Mouse (Mus musculus) hindbrain, embryonic 16.5 days (tissue): Measurements from ENCODE around the gene Slc26a6. TPM values are rescaled to one million over a fixed set of nuclear protein-coding genes. Genes with fewer than 3 reads are reported as not detected.

Source experiments
- microRNA-seq: library from miRNA; unstranded; fragments of <30 nt; microRNA quantifications from one replicate; pipeline ENCODE4, GENCODE M21; 2017
- polyA plus RNA-seq: library from polyadenylated mRNA; unstranded; fragments of >200 nt; fragmentation: Nextera tagmentation; extraction: Ambion mirVana; gene quantifications from 2 replicates; pipeline ENCODE4 v1.2.1, GENCODE M21; 2015

Slc26a6 gene
- polyA plus RNA-seq, 1 experiment from 2014 or later = 22.2 TPM

Small RNA genes lying within 50 kb of the gene (microRNA-seq; reads per million reads assigned to microRNA genes)
- not detected for gene Gm23156

Other genes starting within 250 kb of the Slc26a6 start
- 44.6 and 48.0 TPM in 2 replicates for gene Arih2, start 203.9 kb upstream of the Slc26a6 start, polyA plus RNA-seq
- 48.7 and 51.3 TPM in 2 replicates for gene Slc25a20, start 191.2 kb upstream of the Slc26a6 start, polyA plus RNA-seq
- gene Prkar2a, start 164.0 kb upstream of the Slc26a6 start, polyA plus RNA-seq = 36.8 and 52.8 TPM in 2 replicates
- gene Ip6k2, start 69.5 kb upstream of the Slc26a6 start, polyA plus RNA-seq = 178 and 185 TPM in 2 replicates
- 32.2 and 35.1 TPM in 2 replicates for gene Nckipsd, start 44.9 kb upstream of the Slc26a6 start, polyA plus RNA-seq
- 11.6 and 12.8 TPM in 2 replicates for gene Celsr3, start 27.0 kb upstream of the Slc26a6 start, polyA plus RNA-seq
- gene Tmem89, start 61.3 kb downstream of the Slc26a6 start, polyA plus RNA-seq = 0.17 TPM in 1 of 2 replicates, not detected in the other
- gene Uqcrc1, start 83.3 kb downstream of the Slc26a6 start, polyA plus RNA-seq = 521 and 553 TPM in 2 replicates
- 1.5 and 1.7 TPM in 2 replicates for gene Col7a1, start 100.3 kb downstream of the Slc26a6 start, polyA plus RNA-seq
- gene Ucn2, start 132.7 kb downstream of the Slc26a6 start, polyA plus RNA-seq = not detected in 2 replicates
- 31.3 and 31.9 TPM in 2 replicates for gene Pfkfb4, start 138.5 kb downstream of the Slc26a6 start, polyA plus RNA-seq
- 83.2 and 87.5 TPM in 2 replicates for gene Shisa5, start 185.3 kb downstream of the Slc26a6 start, polyA plus RNA-seq
- gene Trex1, start 206.5 kb downstream of the Slc26a6 start, polyA plus RNA-seq = 13.6 and 14.2 TPM in 2 replicates
- 30.0 and 31.8 TPM in 2 replicates for gene Atrip, start 220.8 kb downstream of the Slc26a6 start, polyA plus RNA-seq
- 12.5 and 13.1 TPM in 2 replicates for gene Ccdc51, start 229.2 kb downstream of the Slc26a6 start, polyA plus RNA-seq
- gene Tma7, start 229.3 kb downstream of the Slc26a6 start, polyA plus RNA-seq = 586 and 663 TPM in 2 replicates
- 12.6 and 18.2 TPM in 2 replicates for gene Plxnb1, start 242.1 kb downstream of the Slc26a6 start, polyA plus RNA-seq